Mouse (Mus musculus): ENCODE results near the gene Mcl1. TPM values are rescaled to one million over a fixed set of nuclear protein-coding genes. Genes with fewer than 3 reads are reported as not detected.
A peak's percentile ranks its signal among the peaks of the same experiment; 100 is the strongest.

Gene Mcl1
- polyA plus RNA-seq, 1 experiment: 27.4 TPM

DNA sequence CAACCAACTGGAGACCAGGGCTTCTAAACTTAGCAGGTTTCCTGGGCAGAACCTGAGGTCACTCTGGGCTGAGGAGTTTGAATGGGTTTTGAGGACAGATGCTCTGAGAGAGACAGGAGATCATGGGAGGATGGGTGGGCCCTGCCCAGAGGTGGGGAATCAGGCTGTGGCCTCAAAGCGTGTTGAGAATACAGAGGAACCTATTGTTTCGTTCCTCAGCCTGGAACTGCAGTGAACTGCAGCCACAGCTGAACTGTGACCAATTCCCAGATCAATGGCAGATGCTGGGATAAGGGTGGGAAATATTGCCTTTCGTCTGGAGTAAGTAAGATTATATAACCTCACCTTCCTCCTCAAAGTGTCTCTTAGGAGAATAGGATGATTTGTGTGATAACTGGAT, 37.2 kb downstream of the Mcl1 start:
- Histone ChIP-seq H3K4me3 (ENCODE audit: control insufficient read depth, low read depth, low read length) (no peak overlapping the region), H3K27me3 (ENCODE audit: control insufficient read depth, insufficient read depth, low read length) (no peaks in the 10 kb centered on the region), H3K4me1 (ENCODE audit: control insufficient read depth, insufficient read depth, low read length) (peaks cover 5% of the 10 kb centered on the region), H3K36me3 (ENCODE audit: control insufficient read depth, insufficient read depth, low read length) (no peaks in the 10 kb centered on the region), H3K27ac (ENCODE audit: control insufficient read depth, insufficient read depth, low read depth, low read length) (no peak overlapping the region)
- no peak for TF ChIP-seq POLR2A (IDR thresholded peaks at IDR 0.05; ENCODE audit: control insufficient read depth, low read depth, low read length)
- no peak for TF ChIP-seq CTCF (IDR thresholded peaks at IDR 0.05; ENCODE audit: control insufficient read depth, insufficient read depth, insufficient replicate concordance, low read depth, low read length)

DNA sequence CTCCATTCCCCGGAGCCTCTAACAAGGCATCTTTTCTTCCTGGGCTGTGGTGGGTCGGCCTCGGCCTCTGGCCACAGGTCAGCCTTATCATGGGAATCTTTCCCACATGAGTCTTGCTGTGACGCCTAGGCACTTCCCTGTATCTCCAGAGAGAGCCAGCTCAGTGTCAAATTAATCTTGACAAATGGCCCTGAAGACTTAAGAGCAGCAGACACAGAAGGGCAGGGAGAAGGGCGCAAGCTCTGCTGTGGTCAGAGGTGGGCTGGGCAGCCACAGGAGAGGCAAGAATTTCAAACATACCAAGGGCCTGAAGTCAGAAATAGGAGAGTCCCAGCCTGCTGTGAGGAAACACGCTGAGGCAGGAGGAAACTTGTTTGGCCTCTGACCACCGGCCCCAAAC, 37.8 kb downstream of the Mcl1 start:
- no peaks in the 10 kb centered on the region for H3K27me3 ChIP-seq (ENCODE audit: control insufficient read depth, insufficient read depth, low read length)
- no peak overlapping the region for H3K27ac ChIP-seq (ENCODE audit: control insufficient read depth, insufficient read depth, low read depth, low read length)
- TF ChIP-seq CTCF (IDR thresholded peaks at IDR 0.05; ENCODE audit: control insufficient read depth, insufficient read depth, insufficient replicate concordance, low read depth, low read length): no peak
- no peak for TF ChIP-seq POLR2A (IDR thresholded peaks at IDR 0.05; ENCODE audit: control insufficient read depth, low read depth, low read length)
- no peaks in the 10 kb centered on the region for H3K36me3 ChIP-seq (ENCODE audit: control insufficient read depth, insufficient read depth, low read length)
- peaks cover 5% of the 10 kb centered on the region for H3K4me1 ChIP-seq (ENCODE audit: control insufficient read depth, insufficient read depth, low read length)
- H3K4me3 ChIP-seq (ENCODE audit: control insufficient read depth, low read depth, low read length): no peak overlapping the region

DNA sequence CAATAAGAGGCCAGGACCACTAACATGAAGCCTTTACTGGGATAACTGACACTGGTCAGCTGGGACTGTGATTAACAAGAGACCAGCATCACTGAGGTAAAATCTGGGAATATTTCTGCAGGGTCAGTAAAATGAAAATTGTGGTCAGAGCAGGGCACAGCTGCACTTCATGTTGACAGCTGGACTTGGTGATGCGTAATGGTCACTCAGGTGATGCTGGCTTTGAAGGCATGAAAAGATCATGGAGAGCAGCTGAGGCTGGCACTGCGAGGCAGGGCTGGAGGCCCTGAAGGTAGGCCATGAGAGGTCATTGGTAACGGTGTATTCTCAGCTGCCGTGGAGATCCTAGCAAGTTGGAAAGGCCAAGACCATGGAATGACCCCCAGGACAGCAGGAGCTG, 39.7 kb downstream of the Mcl1 start:
- no peak for TF ChIP-seq POLR2A (IDR thresholded peaks at IDR 0.05; ENCODE audit: control insufficient read depth, low read depth, low read length)
- no peak for TF ChIP-seq CTCF (IDR thresholded peaks at IDR 0.05; ENCODE audit: control insufficient read depth, insufficient read depth, insufficient replicate concordance, low read depth, low read length)
- Histone ChIP-seq H3K4me1 (ENCODE audit: control insufficient read depth, insufficient read depth, low read length) (peaks cover 13% of the 10 kb centered on the region), H3K4me3 (ENCODE audit: control insufficient read depth, low read depth, low read length) (no peak overlapping the region), H3K27ac (ENCODE audit: control insufficient read depth, insufficient read depth, low read depth, low read length) (no peak overlapping the region), H3K36me3 (ENCODE audit: control insufficient read depth, insufficient read depth, low read length) (no peaks in the 10 kb centered on the region), H3K27me3 (ENCODE audit: control insufficient read depth, insufficient read depth, low read length) (no peaks in the 10 kb centered on the region)

DNA sequence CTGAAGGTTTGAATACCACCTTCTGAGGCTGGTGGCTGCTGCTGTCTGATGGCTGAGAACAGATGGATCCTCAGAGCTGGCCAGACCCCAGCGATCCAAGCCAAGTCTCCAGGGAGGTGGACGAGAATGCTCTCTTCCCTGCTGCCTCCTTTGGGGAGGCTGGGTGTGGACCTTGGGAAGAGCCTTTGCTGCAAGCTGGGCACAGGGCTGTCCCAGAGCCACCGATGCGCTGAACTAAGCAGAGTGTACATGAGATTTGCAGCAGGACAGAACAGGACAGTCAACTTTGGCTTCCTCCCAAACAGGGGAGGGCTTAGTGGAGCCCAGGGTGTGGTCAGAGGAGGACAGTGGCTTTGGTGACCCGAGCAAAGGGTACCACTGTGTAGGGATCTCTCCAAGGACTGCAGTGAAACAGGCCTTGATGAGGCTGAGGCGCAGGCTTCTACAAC, 41.7 kb downstream of the Mcl1 start:
- Histone ChIP-seq H3K27ac (ENCODE audit: control insufficient read depth, insufficient read depth, low read depth, low read length) (0 out of 2 replicates have a peak overlapping the region, but pooled peaks have one; percentile 9), H3K36me3 (ENCODE audit: control insufficient read depth, insufficient read depth, low read length) (no peaks in the 10 kb centered on the region), H3K27me3 (ENCODE audit: control insufficient read depth, insufficient read depth, low read length) (no peaks in the 10 kb centered on the region), H3K4me1 (ENCODE audit: control insufficient read depth, insufficient read depth, low read length) (peaks cover 12% of the 10 kb centered on the region), H3K4me3 (ENCODE audit: control insufficient read depth, low read depth, low read length) (no peak overlapping the region)
- no peak for TF ChIP-seq CTCF (IDR thresholded peaks at IDR 0.05; ENCODE audit: control insufficient read depth, insufficient read depth, insufficient replicate concordance, low read depth, low read length)
- TF ChIP-seq POLR2A (IDR thresholded peaks at IDR 0.05; ENCODE audit: control insufficient read depth, low read depth, low read length): no peak

DNA sequence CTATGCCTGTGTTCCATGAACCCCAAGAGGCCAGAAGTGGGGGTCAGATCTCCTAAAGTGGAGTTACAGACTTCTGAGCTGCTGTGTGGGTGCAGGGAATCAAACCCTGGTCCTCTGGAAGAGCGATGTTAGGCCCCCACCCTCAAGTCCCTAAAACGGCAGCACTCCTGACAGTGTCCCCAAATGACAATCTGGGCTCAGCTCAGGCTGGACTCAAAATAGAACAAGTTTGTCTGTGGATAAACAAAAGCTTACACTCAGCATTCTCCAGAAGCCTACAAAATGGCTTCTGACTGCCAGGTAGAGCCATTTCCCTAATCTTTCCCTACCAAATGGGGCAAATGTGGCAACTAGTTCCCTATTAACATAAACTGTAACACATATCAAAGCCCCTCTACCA, 42.5 kb downstream of the Mcl1 start:
- Histone ChIP-seq H3K4me1 (ENCODE audit: control insufficient read depth, insufficient read depth, low read length) (peaks cover 12% of the 10 kb centered on the region), H3K27ac (ENCODE audit: control insufficient read depth, insufficient read depth, low read depth, low read length) (no peak overlapping the region), H3K4me3 (ENCODE audit: control insufficient read depth, low read depth, low read length) (no peak overlapping the region), H3K27me3 (ENCODE audit: control insufficient read depth, insufficient read depth, low read length) (no peaks in the 10 kb centered on the region), H3K36me3 (ENCODE audit: control insufficient read depth, insufficient read depth, low read length) (no peaks in the 10 kb centered on the region)
- TF ChIP-seq CTCF (IDR thresholded peaks at IDR 0.05; ENCODE audit: control insufficient read depth, insufficient read depth, insufficient replicate concordance, low read depth, low read length) (no peak), POLR2A (IDR thresholded peaks at IDR 0.05; ENCODE audit: control insufficient read depth, low read depth, low read length) (no peak)

DNA sequence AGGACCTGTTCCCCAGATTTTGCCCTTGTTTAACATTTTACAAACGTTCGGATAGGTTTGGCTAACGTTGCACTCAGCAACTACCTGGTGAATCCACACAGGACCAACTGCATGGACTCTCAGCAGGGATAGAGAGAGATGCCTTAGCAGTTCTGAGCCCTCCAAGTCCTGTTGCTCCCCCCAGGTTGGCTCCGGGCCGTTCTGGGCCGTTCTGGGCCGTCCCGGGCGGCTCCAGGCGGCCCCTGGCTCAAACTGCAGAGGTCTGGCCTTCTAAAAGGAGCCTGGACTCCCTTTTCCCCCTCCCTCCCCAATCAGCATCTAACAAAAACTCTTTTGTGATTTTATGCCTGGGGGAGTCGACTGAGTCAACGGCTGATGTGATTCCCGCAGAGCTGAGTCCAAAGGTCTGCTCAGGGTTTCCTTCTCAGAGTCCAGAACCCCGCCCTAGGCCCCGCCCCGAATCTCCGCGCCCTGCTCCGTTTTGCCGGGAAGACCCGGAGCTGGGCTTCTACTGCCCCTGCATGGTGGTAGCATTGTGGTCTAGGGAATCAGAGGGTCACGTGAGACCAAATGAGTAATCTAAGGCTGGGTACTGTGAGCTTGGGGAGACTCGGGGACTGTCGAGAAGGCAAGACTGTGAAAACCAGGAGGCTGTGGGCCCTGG, 43.4 kb downstream of the Mcl1 start:
- Histone ChIP-seq H3K27ac (ENCODE audit: control insufficient read depth, insufficient read depth, low read depth, low read length) (peak overlapping the region; percentile 32; the same call in 1 of the 2 replicates), H3K36me3 (ENCODE audit: control insufficient read depth, insufficient read depth, low read length) (no peaks in the 10 kb centered on the region), H3K4me1 (ENCODE audit: control insufficient read depth, insufficient read depth, low read length) (peaks cover 12% of the 10 kb centered on the region), H3K27me3 (ENCODE audit: control insufficient read depth, insufficient read depth, low read length) (no peaks in the 10 kb centered on the region), H3K4me3 (ENCODE audit: control insufficient read depth, low read depth, low read length) (peak overlapping the region; percentile 75)
- TF ChIP-seq POLR2A (IDR thresholded peaks at IDR 0.05; ENCODE audit: control insufficient read depth, low read depth, low read length) (no peak), CTCF (IDR thresholded peaks at IDR 0.05; ENCODE audit: control insufficient read depth, insufficient read depth, insufficient replicate concordance, low read depth, low read length) (no peak)

DNA sequence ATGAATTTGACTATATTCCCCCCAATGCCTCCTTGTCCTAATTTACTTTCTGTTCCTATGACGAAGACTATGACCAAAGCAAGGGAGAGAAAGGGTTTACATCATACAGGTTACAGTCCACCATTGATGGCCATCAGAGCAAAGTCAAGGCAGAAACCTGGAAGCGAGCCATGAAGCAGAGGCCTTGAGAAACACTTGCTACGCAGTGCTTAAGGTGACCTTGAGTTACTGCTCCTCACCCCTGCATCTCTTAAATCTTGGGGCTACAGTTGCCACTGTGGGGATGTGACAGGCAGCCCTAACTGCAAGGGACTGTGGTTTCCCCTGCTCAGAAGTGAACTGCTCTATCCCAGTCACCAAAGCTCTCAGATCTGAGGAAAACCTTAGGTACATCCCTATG, 44.7 kb downstream of the Mcl1 start:
- H3K4me1 ChIP-seq (ENCODE audit: control insufficient read depth, insufficient read depth, low read length): peaks cover 12% of the 10 kb centered on the region
- no peaks in the 10 kb centered on the region for H3K36me3 ChIP-seq (ENCODE audit: control insufficient read depth, insufficient read depth, low read length)
- no peaks in the 10 kb centered on the region for H3K27me3 ChIP-seq (ENCODE audit: control insufficient read depth, insufficient read depth, low read length)
- H3K4me3 ChIP-seq (ENCODE audit: control insufficient read depth, low read depth, low read length): no peak overlapping the region
- no peak for TF ChIP-seq CTCF (IDR thresholded peaks at IDR 0.05; ENCODE audit: control insufficient read depth, insufficient read depth, insufficient replicate concordance, low read depth, low read length)
- no peak for TF ChIP-seq POLR2A (IDR thresholded peaks at IDR 0.05; ENCODE audit: control insufficient read depth, low read depth, low read length)
- H3K27ac ChIP-seq (ENCODE audit: control insufficient read depth, insufficient read depth, low read depth, low read length): no peak overlapping the region

Measured in testis, adult 2 months (tissue).